Mouse (Mus musculus) limb, embryonic 11.5 days (tissue): Measurements from ENCODE around the gene Mptx2. TPM values are rescaled to one million over a fixed set of nuclear protein-coding genes. Genes with fewer than 3 reads are reported as not detected.

Experiments used
- ATAC-seq: fragments of 200-750 bp; cut with Nextera tagmentation; 2 replicates; pipeline ENCODE4 v1.8.0; 2017; ENCODE audit warnings: low read depth; ENCODE audit not compliant: insufficient number of reproducible peaks, low FRiP score, low TSS enrichment
- DNase-seq: peaks from one replicate; pipeline ENCODE4 v3.0.0-alpha.2; 2015; ENCODE audit warnings: low spot score
- H3K27ac ChIP-seq: fragments of 300-500 bp; sonication (generic); replicated peaks from 2 replicates; pipeline ENCODE4 v1.5.1; 2014; ENCODE audit warnings: low read depth, mild to moderate bottlenecking, low read length
- H3K27me3 ChIP-seq: fragments of 300-500 bp; sonication (generic); 2 replicates; pipeline ENCODE4 v1.6.1; 2014; ENCODE audit warnings: mild to moderate bottlenecking, low read length, mixed read lengths; ENCODE audit not compliant: control insufficient read depth, insufficient read depth
- H3K36me3 ChIP-seq: fragments of 300-500 bp; sonication (generic); 2 replicates; pipeline ENCODE4 v1.6.1; 2014; ENCODE audit warnings: mild to moderate bottlenecking, low read length, moderate library complexity, mixed read lengths; ENCODE audit not compliant: control insufficient read depth, insufficient read depth
- H3K4me1 ChIP-seq: fragments of 300-500 bp; sonication (generic); 2 replicates; pipeline ENCODE4 v1.6.1; 2014; ENCODE audit warnings: low read length, mixed read lengths; ENCODE audit not compliant: control insufficient read depth, insufficient read depth
- H3K4me2 ChIP-seq: fragments of 300-500 bp; sonication (generic); 2 replicates; pipeline ENCODE4 v1.6.1; 2014; ENCODE audit warnings: low read depth, mild to moderate bottlenecking, moderate library complexity; ENCODE audit not compliant: severe bottlenecking
- H3K4me3 ChIP-seq: fragments of 300-500 bp; sonication (generic); 2 replicates; pipeline ENCODE4 v1.5.1; 2014; ENCODE audit warnings: low read depth, low read length
- H3K9ac ChIP-seq: fragments of 300-500 bp; sonication (generic); 2 replicates; pipeline ENCODE4 v1.6.1; 2014; ENCODE audit warnings: mild to moderate bottlenecking, low read length
- H3K9me3 ChIP-seq: fragments of 300-500 bp; sonication (generic); 2 replicates; pipeline ENCODE4 v1.6.1; 2016; ENCODE audit warnings: low read length; ENCODE audit not compliant: control insufficient read depth
- WGBS: fragments of 180-500 bp; shearing (Covaris S2); extraction: QIAGEN DNeasy Blood & Tissue Kit; methylation state at CpG from one replicate; pipeline ENCODE4 v1.1.7; 2014; 5-methylcytosine and 5-hydroxymethylcytosine counted together
- polyA plus RNA-seq: library from polyadenylated mRNA; unstranded; fragments of >200 nt; fragmentation: Nextera tagmentation; extraction: Ambion mirVana; gene quantifications from 2 replicates; pipeline ENCODE4 v1.2.1, GENCODE M21; 2014

The Mptx2 gene
- polyA plus RNA-seq, result not detected in 2 replicates

DNA sequence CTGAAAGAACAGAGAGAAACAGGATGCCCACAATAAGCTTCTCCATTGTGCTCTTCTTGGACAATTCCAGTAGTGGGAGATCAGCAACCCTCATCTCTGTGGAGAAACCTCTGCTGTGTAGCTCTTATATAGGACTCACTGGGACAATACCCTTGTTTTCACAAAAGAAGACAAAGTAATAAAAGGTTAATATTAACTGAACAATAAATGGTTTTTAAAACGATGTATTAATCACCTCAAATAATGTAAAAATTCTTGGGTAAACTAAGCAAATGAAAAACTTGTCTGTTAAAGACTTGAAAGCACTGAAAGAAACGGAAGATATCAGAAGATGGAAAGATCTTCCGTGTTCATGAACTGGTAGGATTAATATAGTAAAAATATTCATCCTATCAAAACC lies at the start of gene Mptx2:
Gene Mptx2 (minus strand): TSS at position 101 of the 400 bp plus-strand sequence.
- H3K9ac ChIP-seq, result no peak within 1 kb of the TSS
- 77% methylated on average over 3 of the region's 3 CpGs for WGBS
- no peaks in the 10 kb centered on the region for H3K4me1 ChIP-seq
- DNase-seq (no peak), ATAC-seq (no peak)
- H3K4me2 ChIP-seq, result no peak within 1 kb of the TSS
- no peaks in the 10 kb centered on the region for H3K9me3 ChIP-seq
- no peak within 1 kb of the TSS for H3K4me3 ChIP-seq
- H3K27ac ChIP-seq, result no peak within 1 kb of the TSS
- no peaks in the 10 kb centered on the region for H3K27me3 ChIP-seq
- H3K36me3 ChIP-seq, result no peaks in the 10 kb centered on the region

GRCm38 (mm10) chr1:173326552-173326951 lies 49.0 kb upstream of the Mptx2 start:
- WGBS, result 78% methylated on average over 1 of the region's 1 CpGs
- ATAC-seq, result no peak
- H3K36me3 ChIP-seq, result no peaks in the 10 kb centered on the region

DNA sequence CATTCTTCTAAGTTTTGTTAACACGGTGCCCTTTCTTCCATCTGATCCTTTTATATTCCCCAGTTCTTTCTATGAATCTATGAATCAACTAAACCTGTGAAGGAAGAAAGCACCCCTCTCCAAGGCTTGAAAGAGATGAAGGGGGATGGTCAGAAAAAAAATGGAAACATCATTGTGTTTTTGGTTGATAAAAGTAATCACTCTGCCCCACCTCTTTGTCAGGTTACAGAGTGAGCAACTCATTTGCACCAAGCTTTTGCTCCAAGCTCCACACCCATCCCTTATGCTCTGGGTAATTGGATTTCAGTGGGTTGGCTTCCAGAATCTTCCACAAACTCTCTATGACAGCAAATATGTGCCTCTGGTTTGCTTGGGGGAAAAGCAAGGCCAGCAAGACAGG lies 47.8 kb upstream of the Mptx2 start:
- ATAC-seq, result no peak

More at GRCm38 (mm10) chr1:173326552-173326951, 49.0 kb upstream of the Mptx2 start:
- H3K9me3 ChIP-seq, result no peaks in the 10 kb centered on the region
- DNase-seq, result no peak
- no peak overlapping the region for H3K27ac ChIP-seq
- no peak overlapping the region for H3K4me2 ChIP-seq
- H3K27me3 ChIP-seq, result no peaks in the 10 kb centered on the region
- H3K9ac ChIP-seq, result no peak overlapping the region
- H3K4me1 ChIP-seq, result no peaks in the 10 kb centered on the region
- H3K4me3 ChIP-seq, result no peak overlapping the region

GRCm38 (mm10) chr1:173324961-173325360 lies 47.4 kb upstream of the Mptx2 start:
- H3K4me1 ChIP-seq, result no peaks in the 10 kb centered on the region
- no peak for ATAC-seq
- no peak overlapping the region for H3K27ac ChIP-seq
- no peak overlapping the region for H3K9ac ChIP-seq
- H3K9me3 ChIP-seq, result no peaks in the 10 kb centered on the region
- 69% methylated on average over 4 of the region's 4 CpGs for WGBS
- H3K4me2 ChIP-seq, result no peak overlapping the region
- no peak for DNase-seq
- H3K36me3 ChIP-seq, result no peaks in the 10 kb centered on the region
- H3K27me3 ChIP-seq, result no peaks in the 10 kb centered on the region
- no peak overlapping the region for H3K4me3 ChIP-seq

More for the DNA sequence above, 47.8 kb upstream of the Mptx2 start:
- 100% methylated on average over 1 of the region's 1 CpGs for WGBS
- Histone ChIP-seq H3K4me1 (no peaks in the 10 kb centered on the region), H3K36me3 (no peaks in the 10 kb centered on the region), H3K27ac (no peak overlapping the region), H3K4me3 (no peak overlapping the region), H3K9ac (no peak overlapping the region), H3K9me3 (no peaks in the 10 kb centered on the region), H3K27me3 (no peaks in the 10 kb centered on the region), H3K4me2 (no peak overlapping the region)
- DNase-seq, result no peak

DNA sequence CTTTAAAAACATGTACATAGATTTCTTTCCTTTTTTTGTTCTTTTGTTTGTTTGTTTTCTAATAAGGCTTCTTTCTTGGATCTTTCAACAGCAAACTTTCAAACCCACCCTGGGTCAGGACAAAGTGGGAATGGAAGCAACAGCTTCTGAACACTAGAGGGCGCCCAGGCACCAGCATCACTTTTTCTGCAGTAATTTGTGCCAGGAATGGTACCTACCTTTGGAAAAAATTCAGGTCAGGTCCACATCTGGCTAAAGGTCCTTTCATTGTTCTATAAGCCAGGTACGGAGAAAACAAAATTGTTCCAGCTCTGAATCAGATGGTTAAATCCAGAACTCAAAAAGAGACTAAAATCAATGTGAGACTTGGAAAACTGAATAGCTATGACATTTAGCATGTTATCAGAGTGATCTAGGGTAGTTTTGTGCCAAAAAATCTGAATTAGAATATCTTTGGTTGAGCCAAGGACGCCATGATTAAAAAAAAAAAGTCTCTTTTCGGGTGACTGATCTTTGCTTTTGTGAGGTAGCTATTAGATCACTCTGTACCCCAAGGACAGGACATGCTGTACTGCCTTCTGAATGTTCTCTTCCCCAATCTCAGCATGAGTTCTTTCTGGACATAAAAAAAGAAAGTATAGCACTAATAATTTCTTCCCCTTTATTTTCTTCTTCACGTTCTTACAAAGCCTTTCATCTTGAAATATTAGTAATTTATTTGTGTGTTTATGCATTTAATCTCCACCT lies 46.4 kb upstream of the Mptx2 start:
- peak; percentile 55 for DNase-seq
- 33% methylated on average over 5 of the region's 5 CpGs for WGBS

DNA sequence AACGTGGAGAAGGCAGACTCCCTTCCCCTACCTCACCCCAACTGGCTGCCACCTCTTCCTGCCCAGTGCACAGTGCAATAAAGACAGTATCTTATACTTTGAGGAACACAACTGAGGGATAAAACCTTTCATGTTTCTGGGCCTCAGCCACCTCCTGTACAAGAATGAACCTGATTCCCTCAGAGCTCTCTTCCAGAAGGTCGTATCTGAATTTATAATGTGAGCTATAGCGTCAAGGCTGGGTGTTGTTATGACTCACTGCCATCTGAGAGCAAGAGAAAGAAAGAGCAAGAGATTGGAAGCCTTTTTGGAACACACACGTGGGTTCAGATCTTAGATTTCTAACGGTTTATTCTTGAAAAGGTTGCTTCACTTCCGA lies 44.7 kb upstream of the Mptx2 start:
- H3K36me3 ChIP-seq, result no peaks in the 10 kb centered on the region
- H3K9ac ChIP-seq, result no peak overlapping the region
- H3K4me2 ChIP-seq, result no peak overlapping the region
- ATAC-seq (no peak), DNase-seq (no peak)
- no peak overlapping the region for H3K27ac ChIP-seq
- no peaks in the 10 kb centered on the region for H3K27me3 ChIP-seq
- H3K4me1 ChIP-seq, result no peaks in the 10 kb centered on the region
- 72% methylated on average over 6 of the region's 6 CpGs for WGBS
- H3K9me3 ChIP-seq, result no peaks in the 10 kb centered on the region
- no peak overlapping the region for H3K4me3 ChIP-seq

More for the DNA sequence above, 46.4 kb upstream of the Mptx2 start:
- H3K27me3 ChIP-seq, result no peaks in the 10 kb centered on the region
- no peak overlapping the region for H3K27ac ChIP-seq
- no peak for ATAC-seq
- no peak overlapping the region for H3K4me2 ChIP-seq
- H3K9me3 ChIP-seq, result no peaks in the 10 kb centered on the region
- H3K9ac ChIP-seq, result no peak overlapping the region
- H3K36me3 ChIP-seq, result no peaks in the 10 kb centered on the region
- H3K4me1 ChIP-seq, result no peaks in the 10 kb centered on the region
- no peak overlapping the region for H3K4me3 ChIP-seq

DNA sequence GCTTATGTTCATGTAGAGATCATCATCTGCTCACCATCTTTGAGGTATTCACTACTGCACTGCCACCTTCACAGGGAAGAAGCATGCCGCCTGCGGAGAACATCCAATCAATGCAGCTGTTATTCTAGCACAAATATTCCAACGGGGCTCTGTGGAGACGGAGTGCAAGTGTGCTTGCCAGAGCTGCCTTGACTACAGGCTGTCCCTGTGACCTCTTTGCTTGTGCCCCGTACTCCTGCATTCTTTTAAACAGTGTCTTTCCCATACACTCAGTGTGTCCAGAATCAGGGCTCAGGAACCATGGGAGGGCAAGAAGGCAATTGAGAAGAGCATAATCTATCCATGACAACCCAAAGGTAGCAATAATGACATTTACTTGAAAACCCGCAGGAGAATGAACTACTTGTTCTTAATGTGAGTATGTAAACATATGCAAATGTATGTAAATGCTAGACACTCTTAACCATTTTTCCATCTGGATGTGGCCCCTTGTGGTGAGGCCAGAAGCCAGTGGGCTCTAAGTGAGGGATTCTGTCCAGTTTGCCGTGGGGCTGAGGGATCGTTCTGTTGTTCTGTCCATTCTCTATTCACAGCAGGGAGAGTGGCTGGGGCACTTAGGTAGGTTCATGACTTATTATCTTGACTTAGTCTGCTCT lies 44.1 kb upstream of the Mptx2 start:
- Histone ChIP-seq H3K4me2 (no peak overlapping the region), H3K4me3 (no peak overlapping the region), H3K4me1 (no peaks in the 10 kb centered on the region), H3K9me3 (no peaks in the 10 kb centered on the region), H3K36me3 (no peaks in the 10 kb centered on the region), H3K9ac (no peak overlapping the region), H3K27me3 (no peaks in the 10 kb centered on the region), H3K27ac (no peak overlapping the region)
- 81% methylated on average over 8 of the region's 8 CpGs for WGBS
- ATAC-seq (no peak), DNase-seq (no peak)

DNA sequence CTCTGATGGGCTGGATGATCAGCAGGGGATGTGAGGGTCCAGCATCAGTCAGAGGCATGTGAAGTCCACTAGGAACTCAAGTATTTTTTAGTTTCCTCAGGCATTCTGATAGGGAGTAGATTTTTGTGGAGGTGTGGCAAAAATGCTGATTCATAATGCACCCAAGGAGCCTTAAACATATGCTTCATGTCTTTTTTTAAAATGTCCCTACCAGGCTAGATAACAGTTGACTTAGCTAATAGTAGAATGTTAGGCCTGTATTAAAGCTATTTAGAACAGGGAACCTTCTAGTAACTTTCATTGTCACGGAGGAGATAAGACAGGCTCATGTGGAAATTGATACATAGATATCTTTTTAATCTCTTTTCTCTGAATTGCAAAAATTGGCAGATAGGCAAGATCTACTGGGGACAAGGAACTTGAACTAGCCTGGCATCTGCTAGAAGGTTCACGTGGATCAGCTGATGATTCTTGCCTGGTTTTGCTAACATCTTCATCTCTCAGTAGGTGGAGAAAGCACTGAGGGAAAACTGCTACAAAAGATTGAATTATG lies 40.4 kb upstream of the Mptx2 start:
- 86% methylated on average over 2 of the region's 2 CpGs for WGBS
- no peak for DNase-seq
- Histone ChIP-seq H3K4me3 (no peak overlapping the region), H3K9ac (no peak overlapping the region), H3K4me2 (no peak overlapping the region), H3K27me3 (no peaks in the 10 kb centered on the region), H3K9me3 (no peaks in the 10 kb centered on the region), H3K36me3 (no peaks in the 10 kb centered on the region), H3K27ac (no peak overlapping the region), H3K4me1 (no peaks in the 10 kb centered on the region)
- no peak for ATAC-seq
